ENCODE assay signal across 10 mouse cellular contexts in the genomic region with DNA sequence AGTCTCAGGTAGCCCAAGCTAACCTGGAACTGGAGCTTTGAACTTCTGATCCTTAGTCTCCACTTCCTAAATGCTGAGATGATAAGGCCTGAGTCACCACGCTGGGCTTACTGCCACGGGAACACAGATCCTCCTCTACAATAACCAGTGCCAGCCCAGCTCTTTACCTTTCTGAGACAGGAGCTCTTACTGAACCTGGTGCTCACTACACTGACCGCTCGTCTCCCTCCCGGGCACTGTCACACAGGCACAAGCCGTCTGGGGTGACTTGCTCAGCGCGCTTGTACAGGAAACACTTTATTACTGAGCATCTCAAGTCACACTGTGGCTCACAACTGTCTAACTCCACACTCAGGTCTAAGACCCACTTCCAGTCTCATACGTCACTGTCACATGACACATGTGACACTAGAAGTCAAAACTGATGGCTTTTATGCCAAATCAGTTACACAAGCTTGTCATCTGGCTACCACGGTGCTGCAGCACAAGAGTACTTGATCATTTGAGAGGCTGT. TPM values are rescaled to one million over a fixed set of nuclear protein-coding genes. Genes with fewer than 3 reads are reported as not detected.
DNase-seq lines count a peak whose midpoint lies in the region; ATAC-seq and TF ChIP-seq lines count a peak whose summit lies in the region.
"Had no signal": no experiment of that assay in that cellular context is flagged by ENCODE, and none has a peak within 500 bp of the region (broad histone marks: within the 10 kb centered on the region; RNA-seq: fewer than 3 reads in every experiment).

No protein-coding gene starts in this region.

- no peak for TF ChIP-seq CTCF in thymus, adult 2 months (IDR thresholded peaks at IDR 0.05; ENCODE audit: borderline replicate concordance, control insufficient read depth, extremely low read depth, insufficient read depth, low read length, poor library complexity)

- TF ChIP-seq POLR2A in thymus, adult 2 months (IDR thresholded peaks at IDR 0.05; ENCODE audit: control insufficient read depth, extremely low read depth, insufficient read depth, low read length, poor library complexity): no peak

- H3K9ac ChIP-seq in neural tube, embryonic 15.5 days (replicated peaks): no peak overlapping the region
- H3K9ac ChIP-seq: liver, postnatal 0 days had no signal

- peaks cover 99% of the 10 kb centered on the region for H3K36me3 ChIP-seq in limb, embryonic 10.5 days
- peaks cover 64% of the 10 kb centered on the region for H3K36me3 ChIP-seq in neural tube, embryonic 15.5 days
- H3K36me3 ChIP-seq in thymus, adult 2 months (ENCODE audit: control insufficient read depth, insufficient read depth, low read length): peaks cover 54% of the 10 kb centered on the region

- ATAC-seq in neural tube, embryonic 15.5 days (ENCODE audit: low FRiP score): no peak
- ATAC-seq: hindbrain, postnatal 0 days; liver, postnatal 0 days had no signal

- H3K27me3 ChIP-seq in limb, embryonic 10.5 days (ENCODE audit: low read depth, poor library complexity, severe bottlenecking): no peaks in the 10 kb centered on the region
- no peaks in the 10 kb centered on the region for H3K27me3 ChIP-seq in neural tube, embryonic 15.5 days (replicated peaks)
- no peaks in the 10 kb centered on the region for H3K27me3 ChIP-seq in thymus, adult 2 months (ENCODE audit: control insufficient read depth, insufficient read depth, low read length)

- no peak overlapping the region for H3K4me3 ChIP-seq in limb, embryonic 10.5 days
- H3K4me3 ChIP-seq in neural tube, embryonic 15.5 days (replicated peaks): no peak overlapping the region
- no peak overlapping the region for H3K4me3 ChIP-seq in thymus, adult 2 months (ENCODE audit: control insufficient read depth, insufficient read depth, low read length)

- no peak overlapping the region for H3K4me2 ChIP-seq in neural tube, embryonic 15.5 days

- H3K9me3 ChIP-seq in limb, embryonic 10.5 days (replicated peaks): no peaks in the 10 kb centered on the region
- H3K9me3 ChIP-seq in neural tube, embryonic 15.5 days (replicated peaks): no peaks in the 10 kb centered on the region

- peaks cover 20% of the 10 kb centered on the region for H3K4me1 ChIP-seq in limb, embryonic 10.5 days
- peaks cover 3% of the 10 kb centered on the region for H3K4me1 ChIP-seq in neural tube, embryonic 15.5 days
- peaks cover 16% of the 10 kb centered on the region for H3K4me1 ChIP-seq in thymus, adult 2 months (replicated peaks; ENCODE audit: control insufficient read depth, insufficient read depth, low read length)

- WGBS in limb, embryonic 10.5 days: 69% methylated on average over 10 of the region's 10 CpGs
- WGBS in neural tube, embryonic 15.5 days: 30% methylated on average over 10 of the region's 10 CpGs
- WGBS in thymus, adult 2 months: 86% methylated on average over 10 of the region's 10 CpGs

- DNase-seq in kidney, postnatal 10 days: peak; percentile 29
- no peak for DNase-seq in kidney, adult 11 months
- peak; percentile 22 to 25 for DNase-seq in adrenal gland, adult 18-20 months (ENCODE audit: low spot score in 2 of 2)
- no peak for DNase-seq in limb, embryonic 10.5 days (ENCODE audit: low spot score)
- DNase-seq in embryo, embryonic 10 days (ENCODE audit: low spot score): no peak
- no peak for DNase-seq in thymus, adult 2 months
- DNase-seq in thymus, postnatal 25 days: no peak
- DNase-seq: liver, postnatal 0 days had no signal

- H3K27ac ChIP-seq in limb, embryonic 10.5 days: peak overlapping the region; percentile 30; the same call in 1 of the 2 replicates
- 0 out of 2 replicates have a peak overlapping the region, but pooled peaks have one; percentile 28 for H3K27ac ChIP-seq in neural tube, embryonic 15.5 days (replicated peaks)
- H3K27ac ChIP-seq in thymus, adult 2 months (ENCODE audit: control insufficient read depth, insufficient read depth, low read length): no peak overlapping the region

RNA-seq across cellular contexts. Expression of gene Sae1, which starts 21.4 kb away (rescaled TPM):
- total RNA-seq in adrenal gland, adult 18-20 months (2021): 10 to 100 TPM; 57.0 to 61.8 TPM
- 483 and 484 TPM in 2 replicates for polyA plus RNA-seq in limb, embryonic 10.5 days (2016; fragmentation: Nextera tagmentation; extraction: Ambion mirVana)
- polyA plus RNA-seq in neural tube, embryonic 15.5 days (2015; fragmentation: Nextera tagmentation; extraction: Ambion mirVana): 239 and 275 TPM in 2 replicates
- polyA plus RNA-seq in thymus, adult 2 months (2012; rRNA removed): 61.0 and 66.8 TPM in 2 replicates

RNA-seq across cellular contexts. Expression of gene Zc3h4, which starts 34.5 kb away (rescaled TPM):
- total RNA-seq in adrenal gland, adult 18-20 months (2021): 10 to 100 TPM; 32.8 to 39.4 TPM
- 22.9 and 24.6 TPM in 2 replicates for polyA plus RNA-seq in limb, embryonic 10.5 days (2016; fragmentation: Nextera tagmentation; extraction: Ambion mirVana)
- polyA plus RNA-seq in neural tube, embryonic 15.5 days (2015; fragmentation: Nextera tagmentation; extraction: Ambion mirVana): 14.5 and 17.3 TPM in 2 replicates
- polyA plus RNA-seq in thymus, adult 2 months (2012; rRNA removed): 81.3 and 100 TPM in 2 replicates

RNA-seq across cellular contexts. Expression of gene Bbc3, which starts 58.0 kb away (rescaled TPM):
- total RNA-seq in adrenal gland, adult 18-20 months (2021): 1 to 10 TPM; 5.2 to 6.0 TPM
- polyA plus RNA-seq in limb, embryonic 10.5 days (2016; fragmentation: Nextera tagmentation; extraction: Ambion mirVana): 14.5 and 19.1 TPM in 2 replicates
- polyA plus RNA-seq in neural tube, embryonic 15.5 days (2015; fragmentation: Nextera tagmentation; extraction: Ambion mirVana): 25.4 and 27.5 TPM in 2 replicates
- 49.8 and 84.9 TPM in 2 replicates for polyA plus RNA-seq in thymus, adult 2 months (2012; rRNA removed)

Comparison
In these comparisons a context has a peak if more than half of its experiments do, and no peak if none do; other contexts are left out.
1. DNase-seq: peak in kidney, postnatal 10 days (single experiment) and adrenal gland, adult 18-20 months (2 of 2); none in kidney, adult 11 months (single experiment), limb, embryonic 10.5 days (single experiment), embryo, embryonic 10 days (single experiment), thymus, adult 2 months (single experiment) and thymus, postnatal 25 days (single experiment).